Mouse (Mus musculus) testis, postnatal 10 days (tissue): Measurements from ENCODE around the gene Rab1a.

Experiments used
- DNase-seq: peaks from one replicate; pipeline ENCODE4 v3.0.0; 2021; ENCODE audit warnings: low spot score

Gene Rab1a

DNA sequence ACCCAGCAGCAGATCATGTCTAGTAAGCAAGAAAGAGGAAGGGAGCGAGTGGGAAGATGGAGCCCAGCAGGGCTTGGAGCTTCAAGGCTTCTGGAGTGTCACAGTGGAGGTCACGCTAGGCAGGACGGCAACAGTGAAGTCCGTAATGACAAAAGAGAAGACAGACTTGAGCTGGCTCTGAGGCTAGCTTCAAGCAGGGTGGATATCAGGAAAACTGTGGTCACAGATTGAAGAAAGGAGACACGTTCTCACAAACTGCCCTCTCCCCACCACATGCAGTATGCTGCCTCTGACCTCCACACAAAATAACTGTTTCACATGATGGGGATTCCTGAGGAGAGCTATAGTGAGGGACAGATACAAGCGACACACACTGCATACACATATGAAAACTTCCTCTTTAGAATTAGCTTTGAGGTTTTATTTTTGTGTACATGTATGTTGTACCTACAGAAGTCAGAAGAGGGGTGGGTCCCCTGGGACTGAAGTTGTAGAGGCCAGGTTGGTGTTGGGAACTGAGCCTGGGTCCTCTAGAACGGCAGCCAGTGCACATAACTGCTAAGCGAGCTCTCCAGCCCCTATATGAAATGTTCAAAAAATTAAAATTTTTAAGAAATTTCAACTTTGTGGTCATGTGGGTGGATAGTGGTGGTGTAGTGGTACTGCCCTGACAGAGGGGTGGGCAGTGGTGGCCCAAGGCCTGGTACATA, 46.1 kb downstream of the Rab1a start:
- no peak for DNase-seq

DNA sequence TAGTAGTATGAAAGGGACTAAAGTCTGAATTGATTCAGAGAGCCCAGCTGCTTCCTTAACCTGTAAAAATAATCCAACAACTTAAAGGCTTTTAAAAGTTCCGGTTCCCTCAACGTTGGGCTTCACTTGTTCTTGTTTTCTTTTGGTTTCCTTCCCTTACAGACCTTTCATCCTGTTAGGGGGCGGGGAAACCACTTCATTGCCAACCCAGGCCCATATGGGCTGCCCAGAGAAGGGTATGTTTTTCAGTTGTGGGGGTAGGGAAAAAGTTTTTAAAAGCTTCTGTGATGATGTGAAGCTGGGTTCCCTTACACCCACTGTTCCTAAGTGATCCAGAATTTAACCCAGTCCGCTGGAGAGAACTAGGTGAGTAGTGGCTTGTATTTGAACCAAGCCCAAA, 47.0 kb downstream of the Rab1a start:
- DNase-seq: no peak

DNA sequence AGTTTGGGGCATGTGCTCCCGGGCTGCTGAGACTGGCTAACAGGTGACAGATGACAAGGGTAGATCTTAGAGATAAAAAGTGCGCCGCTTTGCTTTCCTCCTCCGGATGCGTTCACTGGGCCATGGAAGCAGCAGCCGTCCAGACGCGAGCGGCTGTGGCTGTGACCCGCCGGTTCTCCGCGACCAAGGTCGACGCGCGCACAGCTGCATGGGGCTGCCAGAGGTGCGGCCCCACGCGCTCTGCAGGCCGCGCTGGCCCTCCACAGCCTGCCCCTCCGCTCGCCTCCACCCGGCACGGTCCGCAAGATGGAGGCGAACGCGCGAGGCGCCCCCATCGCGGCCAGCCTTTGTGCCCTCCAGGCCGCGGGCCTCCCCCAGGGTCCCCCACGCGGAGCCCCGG, 47.6 kb downstream of the Rab1a start:
- DNase-seq: no peak

DNA sequence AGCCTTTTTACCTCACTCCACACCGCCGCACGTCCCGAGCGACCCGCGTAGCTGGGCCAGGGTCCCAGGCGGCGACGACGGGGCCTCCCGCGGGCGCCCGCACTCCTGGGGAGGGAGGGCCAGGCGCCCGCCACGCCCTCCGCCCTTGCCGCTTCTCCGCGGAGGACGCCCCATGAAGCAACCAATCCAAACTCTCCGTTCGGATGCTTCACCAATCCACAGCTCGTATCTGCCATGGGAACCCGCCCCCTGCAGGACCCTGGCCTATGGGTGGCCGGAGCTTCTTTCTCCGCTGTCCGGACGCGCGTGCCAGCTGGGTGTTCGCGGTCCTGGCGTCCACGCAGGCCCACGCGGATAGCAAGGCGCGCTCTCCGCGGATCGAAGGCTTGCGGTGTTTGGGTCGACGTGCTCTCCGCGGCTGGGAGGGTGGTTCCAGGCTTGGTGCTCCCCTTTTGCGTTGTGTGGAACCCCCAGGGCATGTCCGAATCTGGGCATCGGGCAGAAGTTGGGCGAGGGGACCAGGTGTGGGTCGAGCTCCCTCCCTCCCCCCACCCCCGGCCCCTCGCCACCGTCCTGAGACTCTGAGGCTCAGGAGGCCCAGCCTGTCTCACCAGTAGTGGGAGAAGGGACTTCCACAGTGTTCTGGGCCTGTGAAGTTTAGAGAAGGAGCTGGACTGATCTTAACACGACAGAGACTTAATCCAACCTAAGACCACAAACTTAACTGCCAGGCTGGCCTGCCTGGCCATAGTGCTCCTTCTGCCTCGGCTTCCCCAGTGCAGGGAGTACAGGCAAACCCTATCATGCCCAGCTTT, 48.3 kb downstream of the Rab1a start, which contains the start of gene Cep68:
Gene Cep68, minus strand, starts transcription at position 134 of the 815 bp plus-strand sequence.
- DNase-seq: peak; percentile 94

DNA sequence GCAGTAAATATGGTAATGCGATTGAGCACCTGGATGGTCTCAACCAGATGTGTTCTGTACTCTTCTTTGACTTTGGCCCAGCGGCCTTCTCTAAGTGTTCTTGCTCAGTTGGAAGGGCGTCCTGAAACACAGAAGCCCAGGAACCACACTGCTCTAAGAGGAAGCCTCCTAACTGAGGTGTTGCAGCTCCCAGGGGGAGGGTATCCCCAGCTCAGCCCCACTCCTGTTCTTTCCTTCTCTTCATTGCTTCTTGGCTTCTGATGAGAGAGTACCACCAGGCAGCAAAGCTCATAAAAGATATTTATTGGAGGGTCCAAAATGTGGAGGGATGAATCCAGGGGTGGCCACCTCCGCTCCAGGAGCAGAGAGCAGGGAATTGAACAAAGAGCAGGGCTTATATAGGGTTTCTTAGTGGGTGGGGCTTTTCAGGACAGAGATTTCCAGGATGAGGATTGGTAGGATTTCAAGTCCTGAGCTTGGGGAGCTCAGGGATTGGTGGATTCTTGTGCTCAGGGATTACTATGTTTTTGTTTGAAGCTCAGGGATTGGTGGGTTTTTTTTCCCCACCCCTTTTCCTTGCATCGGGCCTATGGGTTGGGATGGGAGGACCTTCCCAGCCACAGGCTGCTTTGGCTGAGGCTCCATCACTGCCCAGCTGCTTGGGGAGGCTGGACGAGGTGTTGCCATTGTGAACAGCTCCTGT, 49.4 kb downstream of the Rab1a start:
- DNase-seq: no peak

DNA sequence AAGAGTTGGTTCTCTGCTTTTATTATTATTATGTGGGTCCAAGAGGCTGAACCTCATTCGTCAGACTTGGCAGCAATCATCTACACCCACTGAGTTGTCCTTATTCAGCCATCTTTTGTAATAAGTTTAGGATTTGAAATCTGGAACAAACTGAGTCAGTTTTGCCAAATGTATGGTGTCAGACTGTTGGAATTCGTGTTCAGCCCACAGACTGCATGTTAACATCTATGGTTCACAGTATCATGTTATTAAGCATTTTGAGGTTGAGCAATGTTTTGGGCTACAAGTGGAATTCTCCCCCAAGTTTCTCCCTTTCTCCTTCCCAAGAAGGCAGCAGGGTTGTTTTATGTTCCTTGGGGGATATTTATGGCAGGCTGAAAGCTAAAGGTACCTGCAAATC, 51.9 kb downstream of the Rab1a start:
- DNase-seq: no peak

DNA sequence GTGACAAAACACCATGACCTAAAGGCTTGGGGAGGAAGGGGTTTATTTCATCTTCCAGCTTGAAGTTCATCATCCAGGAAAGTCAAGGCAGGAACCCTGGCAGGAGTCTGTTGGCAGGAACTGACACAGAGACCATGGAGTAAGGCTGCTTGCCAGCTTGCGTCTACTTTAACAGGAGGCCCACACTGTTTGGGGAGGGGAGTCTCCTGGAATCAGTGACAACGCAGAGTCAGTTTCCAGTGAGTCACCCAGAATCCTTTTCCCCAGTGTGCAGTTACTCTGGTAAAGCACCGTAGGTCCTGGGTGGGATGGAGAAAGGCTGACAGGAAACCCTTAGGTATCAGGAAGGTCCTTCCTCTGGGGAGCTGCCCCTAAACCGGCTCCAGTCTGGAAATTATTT, 53.6 kb downstream of the Rab1a start:
- no peak for DNase-seq

DNA sequence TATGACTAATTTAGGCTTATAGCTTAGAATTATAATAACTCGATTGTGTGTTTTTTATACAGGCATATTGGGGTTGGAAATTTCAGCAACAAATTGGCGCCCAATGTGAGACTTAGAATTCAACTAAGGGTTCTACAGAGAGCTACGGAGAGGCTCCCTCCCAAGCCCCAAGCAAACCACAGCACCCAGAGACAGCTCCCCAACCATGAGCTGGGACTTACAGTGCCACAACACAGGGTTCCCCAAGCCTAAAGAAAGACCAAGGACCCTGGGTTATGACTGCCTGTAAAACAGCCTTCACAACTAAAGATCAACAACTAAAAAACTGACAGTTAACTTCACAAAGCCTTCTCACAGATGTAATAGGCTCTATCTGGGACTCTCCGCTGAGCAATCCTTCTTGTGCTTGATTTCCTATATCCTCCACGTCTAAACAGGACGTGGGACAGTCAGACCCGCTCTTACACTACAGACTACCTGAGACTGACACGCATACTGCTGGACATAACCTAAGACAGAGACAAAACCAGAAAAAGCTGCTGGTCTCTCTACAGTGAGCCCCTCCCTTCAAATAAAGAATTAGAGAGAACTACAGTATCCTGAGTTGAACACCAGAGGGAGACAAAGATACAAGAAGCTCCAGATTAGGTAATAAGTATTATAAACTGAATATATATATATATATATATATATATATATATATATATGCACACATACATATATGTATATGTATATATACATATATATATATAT, 61.6 kb downstream of the Rab1a start:
- DNase-seq: no peak

DNA sequence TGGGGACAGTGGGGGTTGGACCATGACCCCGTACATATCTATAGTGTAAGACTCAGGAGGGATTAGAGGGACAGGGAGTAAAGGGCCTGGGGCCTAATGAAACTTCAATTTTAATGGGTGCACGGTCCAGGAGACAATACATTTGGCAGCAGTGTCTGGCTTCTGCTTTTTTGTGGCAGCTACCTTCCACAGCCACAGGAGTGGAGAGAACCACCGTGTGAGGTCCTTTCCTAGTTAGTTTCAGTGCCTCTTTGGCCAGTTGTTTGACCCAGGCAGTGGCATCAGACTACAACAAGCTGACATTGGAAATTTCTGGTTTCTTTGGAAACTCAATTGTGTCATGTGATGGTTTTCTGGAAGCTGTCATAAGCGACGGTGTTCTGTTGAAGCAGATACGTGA, 68.7 kb downstream of the Rab1a start:
- DNase-seq: no peak

DNA sequence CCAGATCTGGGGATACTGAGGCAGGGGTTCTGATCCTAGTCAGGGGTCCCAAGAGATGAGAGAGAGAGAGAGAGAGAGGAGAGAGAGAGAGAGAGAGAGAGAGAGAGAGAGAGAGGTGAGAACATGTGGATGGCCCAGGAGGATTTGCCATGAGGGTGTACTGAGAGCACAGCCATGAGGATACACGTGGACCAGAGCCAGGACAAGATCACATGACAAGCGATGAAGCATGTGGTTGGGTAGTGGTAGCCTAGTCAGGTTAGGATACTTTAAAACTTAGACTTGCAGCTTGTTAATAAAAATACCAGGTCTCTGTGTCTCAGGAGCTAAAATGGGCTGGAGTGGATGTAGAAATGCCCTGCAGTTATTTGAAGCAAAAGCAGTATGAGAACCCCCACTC, 74.7 kb downstream of the Rab1a start:
- DNase-seq: no peak
